Mouse (Mus musculus): ENCODE measurements around the gene Ssr3. TPM values are rescaled to one million over a fixed set of nuclear protein-coding genes. Genes with fewer than 3 reads are reported as not detected.

Gene Ssr3
- total RNA-seq, 2 experiments from 2014 or later = 169 to 182 TPM

- intact Hi-C loops (cut with DNase I; ENCODE audit: low total_unique reads) = loop anchor here (10.0 kb wide), 2 partner anchors 485 to 545 kb away; no protein-coding TSS in a partner anchor
- DNase-seq = peak; percentile 41
Observed at GRCm38 (mm10) chr3:65379884-65380539, 12.4 kb downstream of the Ssr3 start.

- DNase-seq = no peak
- intact Hi-C loops (cut with DNase I; ENCODE audit: low total_unique reads) = loop anchor here (10.0 kb wide), 1 partner anchor 486 kb away; no protein-coding TSS in a partner anchor
Observed at GRCm38 (mm10) chr3:65378724-65379123, 13.7 kb downstream of the Ssr3 start.

GRCm38 (mm10) chr3:65374729-65375128 is 17.7 kb downstream of the Ssr3 start:
- DNase-seq = no peak
- intact Hi-C loops (cut with DNase I; ENCODE audit: low total_unique reads) = loop anchor here (10.0 kb wide), 1 partner anchor 490 kb away; no protein-coding TSS in a partner anchor

- no peak for DNase-seq
- intact Hi-C loops (cut with DNase I; ENCODE audit: low total_unique reads) = loop anchor here (10.0 kb wide), 1 partner anchor 491 kb away; no protein-coding TSS in a partner anchor
Observed at GRCm38 (mm10) chr3:65373594-65374182, 18.7 kb downstream of the Ssr3 start.

- no peak for DNase-seq
- intact Hi-C loops (cut with DNase I; ENCODE audit: low total_unique reads) = loop anchor here (10.0 kb wide), 1 partner anchor 492 kb away; no protein-coding TSS in a partner anchor
Observed at GRCm38 (mm10) chr3:65372552-65372951, 19.9 kb downstream of the Ssr3 start.

GRCm38 (mm10) chr3:65367944-65368343 is 24.5 kb downstream of the Ssr3 start:
- intact Hi-C loops (cut with DNase I; ENCODE audit: low total_unique reads) = no loop called here

GRCm38 (mm10) chr3:65365921-65366710 is 26.3 kb downstream of the Ssr3 start:
- no peak for DNase-seq

More at GRCm38 (mm10) chr3:65367944-65368343, 24.5 kb downstream of the Ssr3 start:
- DNase-seq = no peak

GRCm38 (mm10) chr3:65365184-65365583 is 27.2 kb downstream of the Ssr3 start:
- peak; percentile 38 for DNase-seq
- intact Hi-C loops (cut with DNase I; ENCODE audit: low total_unique reads) = no loop called here

More at GRCm38 (mm10) chr3:65365921-65366710, 26.3 kb downstream of the Ssr3 start:
- intact Hi-C loops (cut with DNase I; ENCODE audit: low total_unique reads) = no loop called here

- peak; percentile 70 for DNase-seq
- intact Hi-C loops (cut with DNase I; ENCODE audit: low total_unique reads) = no loop called here
Observed at GRCm38 (mm10) chr3:65363438-65363837, 29.0 kb downstream of the Ssr3 start.

- intact Hi-C loops (cut with DNase I; ENCODE audit: low total_unique reads) = no loop called here
- no peak for DNase-seq
Observed at GRCm38 (mm10) chr3:65360163-65360969, 32.1 kb downstream of the Ssr3 start.

- intact Hi-C loops (cut with DNase I; ENCODE audit: low total_unique reads) = no loop called here
- DNase-seq = no peak
Observed at GRCm38 (mm10) chr3:65358841-65359240, 33.6 kb downstream of the Ssr3 start.

GRCm38 (mm10) chr3:65358275-65358674 is 34.1 kb downstream of the Ssr3 start:
- intact Hi-C loops (cut with DNase I; ENCODE audit: low total_unique reads) = no loop called here
- DNase-seq = peak; percentile 31

GRCm38 (mm10) chr3:65355479-65355878 is 36.9 kb downstream of the Ssr3 start:
- intact Hi-C loops (cut with DNase I; ENCODE audit: low total_unique reads) = no loop called here
- no peak for DNase-seq

- intact Hi-C loops (cut with DNase I; ENCODE audit: low total_unique reads) = loop anchor here (5.0 kb wide), 1 partner anchor 36 kb away; no protein-coding TSS in a partner anchor
- DNase-seq = no peak
Observed at GRCm38 (mm10) chr3:65353263-65354037, 39.0 kb downstream of the Ssr3 start.

- DNase-seq = no peak
- intact Hi-C loops (cut with DNase I; ENCODE audit: low total_unique reads) = loop anchor here (5.0 kb wide), 1 partner anchor 35 kb away; no protein-coding TSS in a partner anchor
Observed at GRCm38 (mm10) chr3:65352278-65353127, 39.9 kb downstream of the Ssr3 start.

GRCm38 (mm10) chr3:65346176-65346575 is 46.2 kb downstream of the Ssr3 start:
- no peak for DNase-seq
- intact Hi-C loops (cut with DNase I; ENCODE audit: low total_unique reads) = no loop called here

GRCm38 (mm10) chr3:65340173-65340951 is 52.1 kb downstream of the Ssr3 start:
- intact Hi-C loops (cut with DNase I; ENCODE audit: low total_unique reads) = no loop called here
- DNase-seq = no peak

All from gastrocnemius, postnatal 14 days (tissue).